ENCODE assay signal across 9 mouse cellular contexts in genomic region chr7:35740489-35741230, GRCm38 (mm10). TPM values are rescaled to one million over a fixed set of nuclear protein-coding genes. Genes with fewer than 3 reads are reported as not detected.
DNase-seq lines count a peak whose midpoint lies in the region; ATAC-seq and TF ChIP-seq lines count a peak whose summit lies in the region.
"Had no signal": no experiment of that assay in that cellular context is flagged by ENCODE, and none has a peak within 500 bp of the region (broad histone marks: within the 10 kb centered on the region; RNA-seq: fewer than 3 reads in every experiment).

No protein-coding gene starts in this region.

- no peak overlapping the region for H3K9ac ChIP-seq in hindbrain, postnatal 0 days (replicated peaks; ENCODE audit: low read length)

- no peaks in the 10 kb centered on the region for H3K36me3 ChIP-seq in hindbrain, postnatal 0 days (ENCODE audit: insufficient read depth, low read length)

- H3K4me1 ChIP-seq in bone marrow macrophage, adult 2 months (ENCODE audit: control insufficient read depth, insufficient read depth, low read length): no peaks in the 10 kb centered on the region
- H3K4me1 ChIP-seq in hindbrain, postnatal 0 days (ENCODE audit: insufficient read depth, low read length): no peaks in the 10 kb centered on the region

- no peak overlapping the region for H3K4me2 ChIP-seq in hindbrain, postnatal 0 days (ENCODE audit: low read depth, low read length)

- 41% methylated on average over 5 of the region's 5 CpGs for WGBS in hindbrain, postnatal 0 days

- peak; percentile 53 for DNase-seq in gastrocnemius, adult 2 months
- DNase-seq in gastrocnemius, adult 18-20 months (ENCODE audit: low spot score): no peak
- peak; percentile 49 for DNase-seq in ovary, postnatal 36 days (ENCODE audit: low spot score)
- DNase-seq in ovary, postnatal 10 days (ENCODE audit: low spot score): no peak
- DNase-seq in hindbrain, postnatal 0 days (ENCODE audit: low spot score): peak; percentile 69
- DNase-seq in lung, postnatal 14 days: peak; percentile 71
- DNase-seq in thymus, adult 18-20 months: peak; percentile 37 to 49

- no peak overlapping the region for H3K27ac ChIP-seq in gastrocnemius, adult 2 months
- no peak overlapping the region for H3K27ac ChIP-seq in bone marrow macrophage, adult 2 months (ENCODE audit: insufficient read depth, low read depth, low read length)
- no peak overlapping the region for H3K27ac ChIP-seq in hindbrain, postnatal 0 days

- H3K27me3 ChIP-seq in hindbrain, postnatal 0 days (ENCODE audit: insufficient read depth, low read length): no peaks in the 10 kb centered on the region

- H3K9me3 ChIP-seq in hindbrain, postnatal 0 days (ENCODE audit: low read length): no peaks in the 10 kb centered on the region

- TF ChIP-seq CTCF in gastrocnemius, adult 2 months (IDR thresholded peaks at IDR 0.05): peak; percentile 68
- TF ChIP-seq CTCF in bone marrow macrophage, adult 2 months (IDR thresholded peaks at IDR 0.05; ENCODE audit: low read depth, low read length): peak; percentile 21; the same call in 1 of the 2 replicates
- TF ChIP-seq CTCF in hindbrain, postnatal 0 days (IDR thresholded peaks at IDR 0.05; ENCODE audit: low read depth): peak; percentile 77

- intact Hi-C loops in gastrocnemius, adult 2 months (cut with DNase I): loop anchor here (1.0 to 5.0 kb wide), 2 partner anchors 53 to 193 kb away; no protein-coding TSS in a partner anchor

- no peak overlapping the region for H3K4me3 ChIP-seq in gastrocnemius, adult 2 months
- H3K4me3 ChIP-seq in bone marrow macrophage, adult 2 months (ENCODE audit: insufficient read depth, low read length): no peak overlapping the region
- H3K4me3 ChIP-seq in hindbrain, postnatal 0 days (ENCODE audit: low read length): no peak overlapping the region
- H3K4me3 ChIP-seq: myocyte had no signal

- no peak for ATAC-seq in hindbrain, postnatal 0 days

- no peak for TF ChIP-seq POLR2A in bone marrow macrophage, adult 2 months (IDR thresholded peaks at IDR 0.05; ENCODE audit: borderline replicate concordance, low read depth, low read length)

RNA-seq across cellular contexts. Expression of gene Dpy19l3, which starts 13.6 kb away (rescaled TPM):
- 1 to 10 TPM; 5.8 to 7.1 TPM for total RNA-seq in gastrocnemius, adult 2 months (2021)
- 1 to 10 TPM; 5.8 to 6.8 TPM for total RNA-seq in gastrocnemius, adult 18-20 months (2021)
- polyA plus RNA-seq in bone marrow macrophage, adult 2 months (2012; ENCODE audit: insufficient read depth, insufficient read length, missing spikeins): 1.5 TPM in 2 replicates
- total RNA-seq in hindbrain, postnatal 0 days (2014; rRNA removed): 23.3 and 36.9 TPM in 2 replicates
- 32.1 and 43.7 TPM in 2 replicates for polyA plus RNA-seq in hindbrain, postnatal 0 days (2015; fragmentation: Nextera tagmentation; extraction: Ambion mirVana)

Comparison
In these comparisons a context has a peak if more than half of its experiments do, and no peak if none do; other contexts are left out.
1. DNase-seq: peak in gastrocnemius, adult 2 months (single experiment), ovary, postnatal 36 days (single experiment), hindbrain, postnatal 0 days (single experiment), lung, postnatal 14 days (single experiment) and thymus, adult 18-20 months (2 of 2); none in gastrocnemius, adult 18-20 months (single experiment) and ovary, postnatal 10 days (single experiment).
2. CTCF ChIP-seq: peak in every context shown above with its lines; median percentile 77 in hindbrain, postnatal 0 days; 68 in gastrocnemius, adult 2 months; 21 in bone marrow macrophage, adult 2 months.